Mouse (Mus musculus) mouse trophoblast stem cell (cell line): ENCODE measurements around the gene Kcnj5.

ENCODE experiments used
- in situ Hi-C, 2 experiments: fragments of 300-500 bp; cut with MseI, MboI; formaldehyde crosslinking; loops; 2 replicates in 1 of 2; 3 replicates in 1 of 2; pipeline ENCODE4 v1.15.1; 2025

Gene Kcnj5

DNA sequence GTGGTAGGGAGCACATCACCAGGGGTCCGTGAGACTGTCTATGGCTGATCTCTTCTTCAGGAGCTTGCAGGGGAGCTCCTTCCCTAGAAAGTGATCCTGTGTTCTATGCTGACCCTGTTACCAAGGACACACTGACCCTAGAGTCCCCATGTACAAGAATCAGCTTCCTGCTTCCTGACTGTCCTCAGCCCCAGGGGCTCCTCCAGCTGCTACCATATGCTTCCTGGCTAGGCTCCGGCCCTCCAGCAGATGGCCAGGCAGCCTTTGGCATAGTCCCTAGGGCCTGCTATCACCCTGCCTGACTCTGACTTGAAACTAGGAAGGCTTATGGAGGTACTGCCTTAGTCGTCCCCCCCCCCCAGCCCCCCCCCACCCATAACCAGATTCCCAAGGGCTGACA lies 24.0 kb downstream of the Kcnj5 start:
- in situ Hi-C loops = no loop called here

DNA sequence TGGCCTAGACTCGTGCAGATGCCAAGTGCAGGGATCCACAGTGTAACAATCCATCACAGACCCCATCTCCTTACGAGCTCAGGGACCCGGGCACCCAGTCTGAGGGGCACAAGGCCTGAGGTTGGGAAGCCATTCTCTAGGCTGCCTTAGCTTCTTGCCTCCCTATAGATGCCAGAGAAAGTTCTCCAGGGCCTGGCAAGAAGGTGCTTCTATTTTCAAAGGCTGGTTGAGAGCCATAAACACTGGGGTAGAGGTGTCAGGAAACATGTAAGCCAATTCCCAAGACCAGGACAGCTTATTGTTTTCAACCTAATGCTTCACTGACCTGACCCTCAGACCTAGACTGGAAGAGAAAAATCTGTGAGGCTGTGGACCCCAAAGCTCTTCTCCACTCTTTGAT lies 28.2 kb downstream of the Kcnj5 start:
- in situ Hi-C loops = no loop called here

GRCm38 (mm10) chr9:32314071-32314470 lies 30.1 kb downstream of the Kcnj5 start:
- in situ Hi-C loops = no loop called here

DNA sequence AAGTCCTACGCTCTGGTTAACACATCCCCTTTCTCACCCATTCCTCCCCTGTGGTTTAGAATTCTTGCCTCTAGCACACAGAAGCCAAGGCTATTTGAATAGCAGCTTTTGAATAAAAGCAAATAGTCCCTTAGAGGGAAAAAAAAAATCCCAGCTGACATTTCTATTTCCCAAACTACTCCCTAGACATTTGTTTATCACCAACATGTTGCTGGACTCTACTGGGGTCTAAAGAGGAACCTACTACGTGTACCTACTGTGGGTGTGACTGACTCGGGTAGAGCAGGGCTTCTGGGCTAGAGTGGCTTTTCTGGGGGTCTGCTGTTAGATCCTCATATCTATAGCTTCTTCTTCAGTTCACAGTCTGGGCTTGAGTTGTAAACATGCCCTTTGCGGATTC lies 31.9 kb downstream of the Kcnj5 start:
- in situ Hi-C loops = no loop called here

- in situ Hi-C loops = no loop called here
Measured at GRCm38 (mm10) chr9:32311786-32312185, 32.4 kb downstream of the Kcnj5 start.

- in situ Hi-C loops = no loop called here
Measured at GRCm38 (mm10) chr9:32302501-32303150, 41.5 kb downstream of the Kcnj5 start.

DNA sequence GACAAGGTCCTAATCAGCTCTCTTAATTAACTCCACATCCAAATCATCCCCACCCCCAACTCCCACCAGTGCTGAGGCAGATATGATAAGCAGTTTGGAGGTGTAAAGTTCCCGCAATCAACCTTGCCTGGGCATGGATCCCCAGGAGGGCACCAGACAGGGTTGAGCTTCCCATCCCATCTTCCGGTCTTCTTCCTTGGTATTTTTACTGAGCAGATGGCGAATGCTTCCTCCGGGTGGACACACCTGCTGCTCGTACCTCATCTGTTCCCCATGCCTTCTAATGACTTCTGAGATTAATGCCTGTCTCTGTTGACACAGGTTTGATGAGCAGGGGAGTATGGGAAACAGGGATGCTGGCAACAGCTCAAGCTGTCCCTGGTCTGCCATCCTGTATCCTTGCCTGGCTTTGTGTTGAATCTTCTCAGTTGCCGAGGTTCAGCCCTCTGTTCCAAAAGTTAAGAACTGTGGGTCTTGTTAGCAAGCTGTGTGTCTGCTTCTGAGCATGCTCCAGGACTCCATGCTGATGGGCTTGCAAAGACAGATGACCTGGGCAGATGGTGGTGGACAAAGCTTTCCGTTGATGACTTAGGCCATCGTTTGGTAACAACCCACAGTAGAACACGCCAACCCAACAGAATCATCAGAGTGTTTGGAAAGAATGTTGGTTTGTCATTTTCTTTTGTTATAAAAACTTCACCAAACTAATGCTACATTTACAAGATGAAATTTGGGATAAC lies 48.9 kb downstream of the Kcnj5 start:
- in situ Hi-C loops = no loop called here

DNA sequence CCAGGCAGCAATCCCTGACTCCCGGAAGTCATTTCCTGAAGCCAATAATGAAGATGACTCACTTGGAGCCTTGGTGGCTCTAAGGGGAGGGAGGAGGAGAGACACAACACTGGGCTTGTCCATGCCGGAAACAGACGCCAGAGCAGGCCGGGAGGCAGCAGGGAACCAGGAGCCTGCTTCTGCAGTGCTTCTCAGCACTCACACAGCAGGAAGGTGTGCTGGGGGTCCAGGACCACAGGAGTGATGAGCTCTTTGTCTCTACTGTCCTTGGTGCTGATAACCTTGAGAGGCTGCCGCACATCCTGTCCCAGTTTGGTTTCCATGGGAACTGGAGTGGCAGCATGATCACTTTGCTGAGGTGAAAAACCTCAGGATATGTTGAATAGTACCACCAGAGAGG lies 51.5 kb downstream of the Kcnj5 start:
- in situ Hi-C loops = no loop called here

DNA sequence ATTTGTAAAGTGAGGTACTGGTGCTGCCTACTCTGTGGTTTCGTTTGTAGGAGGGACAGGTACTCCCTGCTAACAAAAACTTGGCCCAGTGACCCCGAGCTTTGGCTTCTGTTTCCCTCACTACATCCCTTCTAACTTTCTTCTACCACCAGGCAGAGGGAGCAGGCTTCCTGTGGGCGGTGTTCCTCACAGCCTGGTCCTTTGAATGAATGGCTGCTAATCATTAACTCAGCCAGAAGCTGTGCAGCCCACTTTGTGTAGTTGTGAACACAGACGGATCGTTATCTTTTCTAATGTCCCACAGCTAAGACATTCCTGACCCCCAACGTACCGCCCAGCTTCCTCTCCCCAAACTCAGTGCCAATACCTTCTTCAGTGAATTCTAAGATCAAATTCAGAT lies 52.5 kb downstream of the Kcnj5 start:
- in situ Hi-C loops = no loop called here

GRCm38 (mm10) chr9:32283591-32283990 lies 60.6 kb downstream of the Kcnj5 start:
- in situ Hi-C loops = loop anchor here in 1 of 2 experiments (5.0 kb wide), 1 partner anchor 64 kb away; no protein-coding TSS in a partner anchor

DNA sequence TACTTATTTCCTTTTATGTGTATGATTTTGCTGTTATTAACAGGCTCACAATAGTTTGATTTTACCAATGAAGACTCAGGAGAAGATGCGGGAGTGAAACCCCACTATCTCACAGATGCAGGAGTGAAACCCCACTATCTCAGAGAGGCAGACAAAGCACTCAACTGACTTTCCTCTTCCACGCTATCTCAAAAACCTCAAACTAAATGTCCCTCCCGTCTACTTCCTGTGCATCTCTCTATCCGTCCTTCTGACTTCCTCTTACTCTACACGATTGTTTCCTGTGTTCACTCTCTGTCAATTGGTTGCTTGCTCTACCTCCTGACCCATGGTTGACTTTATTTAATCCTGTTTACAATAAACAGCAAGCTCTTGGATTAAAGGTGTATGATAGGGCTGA lies 63.7 kb downstream of the Kcnj5 start:
- in situ Hi-C loops = loop anchor here in 1 of 2 experiments (5.0 kb wide), 1 partner anchor 67 kb away; no protein-coding TSS in a partner anchor

- in situ Hi-C loops = loop anchor here in 1 of 2 experiments (5.0 kb wide), 1 partner anchor 68 kb away; no protein-coding TSS in a partner anchor
Measured at GRCm38 (mm10) chr9:32279789-32280188, 64.4 kb downstream of the Kcnj5 start.

DNA sequence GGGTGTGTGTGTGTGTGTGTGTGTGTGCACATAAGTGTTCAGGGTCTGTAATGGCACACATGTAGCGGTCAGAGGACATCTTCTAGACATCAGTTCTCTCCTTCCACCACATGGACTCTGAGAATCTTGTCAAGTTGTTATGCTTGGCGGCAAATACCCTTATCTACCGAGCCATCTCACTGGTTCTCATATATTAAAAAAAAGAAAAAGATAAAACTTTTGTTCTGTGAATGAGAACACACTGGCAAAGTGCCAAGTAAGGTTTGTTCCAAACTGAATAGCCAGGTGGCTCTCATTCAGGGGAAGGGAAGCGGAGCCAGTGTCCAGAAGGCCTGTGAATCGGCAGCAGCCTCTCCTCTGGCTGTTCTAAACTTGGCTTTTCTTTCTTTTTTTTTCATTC lies 66.1 kb downstream of the Kcnj5 start:
- in situ Hi-C loops = no loop called here

DNA sequence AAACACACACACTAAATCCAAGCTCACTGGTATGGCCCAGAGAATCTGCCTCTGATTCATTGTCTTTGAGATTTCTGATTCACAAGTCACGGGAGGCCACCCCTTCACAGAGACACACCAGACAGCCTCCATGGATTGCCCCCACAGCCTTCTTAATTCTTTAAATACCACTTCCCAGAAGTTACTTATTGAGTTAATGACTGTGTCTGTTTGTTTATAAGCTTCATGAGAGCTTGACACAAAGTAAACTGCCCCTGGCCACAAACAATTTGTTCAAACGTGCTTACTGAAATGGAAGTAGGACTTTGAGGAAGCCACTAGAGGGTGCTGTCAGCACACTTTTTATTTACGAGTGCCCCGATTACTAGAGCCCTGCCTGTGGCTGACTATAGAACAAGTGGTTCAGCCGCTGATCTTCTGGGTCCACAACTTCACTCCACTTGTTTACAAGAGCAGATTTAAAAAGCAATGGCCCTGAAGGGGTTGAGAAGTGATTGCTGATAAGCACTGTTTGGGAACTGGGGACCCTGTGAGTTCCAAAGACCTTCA lies 72.2 kb downstream of the Kcnj5 start:
- in situ Hi-C loops = loop anchor here in 1 of 2 experiments (5.0 kb wide), 1 partner anchor 75 kb away; no protein-coding TSS in a partner anchor
